Mouse (Mus musculus): Measurements from ENCODE around the gene Ctnnd1. TPM values are rescaled to one million over a fixed set of nuclear protein-coding genes. Genes with fewer than 3 reads are reported as not detected.

The Ctnnd1 gene
- 42.1 and 42.6 TPM in 2 replicates for polyA plus RNA-seq (2012; rRNA removed)

DNA sequence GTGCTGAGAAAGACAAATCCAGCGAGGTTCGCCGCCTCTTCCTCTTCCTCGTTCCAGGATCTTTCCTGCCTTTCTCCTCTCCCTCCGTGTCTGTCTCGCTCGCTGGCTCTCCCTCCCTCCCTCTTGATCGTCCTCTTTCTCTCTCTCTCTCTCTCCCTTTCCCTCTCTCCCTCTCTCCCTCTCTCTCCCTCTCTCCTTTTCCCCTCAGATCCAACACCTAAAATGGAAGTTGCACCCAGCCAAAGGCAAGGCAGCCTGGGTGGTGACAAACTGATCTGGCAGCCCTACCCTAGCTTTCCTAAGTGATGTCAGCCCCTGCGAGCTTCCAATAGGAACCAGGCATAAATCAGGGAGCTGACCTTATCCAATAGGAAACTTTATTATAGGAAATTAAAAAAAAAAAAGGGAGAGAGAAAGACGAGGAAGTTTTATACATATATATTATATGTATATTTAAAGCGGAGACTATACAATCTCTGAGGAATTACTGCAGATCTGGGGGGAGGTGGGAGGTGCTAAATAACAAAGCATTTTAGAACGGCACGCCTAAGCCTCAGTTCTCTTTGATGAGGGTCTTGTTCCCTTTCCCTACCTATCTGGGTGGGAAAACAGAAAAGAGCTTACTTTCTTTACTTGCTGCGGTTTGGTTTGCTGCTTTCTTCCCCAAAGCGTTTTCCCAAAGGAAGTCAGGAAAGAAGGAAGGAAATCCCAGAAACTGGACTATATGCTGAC is at the start of gene Ctnnd1:
Gene Ctnnd1, minus strand, starts transcription at position 302 of the 732 bp plus-strand sequence.
- TF ChIP-seq CTCF (IDR thresholded peaks at IDR 0.05; ENCODE audit: extremely low read depth, insufficient read depth, low read length) (no peak), POLR2A (IDR thresholded peaks at IDR 0.05; ENCODE audit: extremely low read depth, insufficient read depth, low read length) (peak; percentile 99)
- peak within 1 kb of the TSS; percentile 99 for H3K27ac ChIP-seq (ENCODE audit: insufficient read depth, low read length)

DNA sequence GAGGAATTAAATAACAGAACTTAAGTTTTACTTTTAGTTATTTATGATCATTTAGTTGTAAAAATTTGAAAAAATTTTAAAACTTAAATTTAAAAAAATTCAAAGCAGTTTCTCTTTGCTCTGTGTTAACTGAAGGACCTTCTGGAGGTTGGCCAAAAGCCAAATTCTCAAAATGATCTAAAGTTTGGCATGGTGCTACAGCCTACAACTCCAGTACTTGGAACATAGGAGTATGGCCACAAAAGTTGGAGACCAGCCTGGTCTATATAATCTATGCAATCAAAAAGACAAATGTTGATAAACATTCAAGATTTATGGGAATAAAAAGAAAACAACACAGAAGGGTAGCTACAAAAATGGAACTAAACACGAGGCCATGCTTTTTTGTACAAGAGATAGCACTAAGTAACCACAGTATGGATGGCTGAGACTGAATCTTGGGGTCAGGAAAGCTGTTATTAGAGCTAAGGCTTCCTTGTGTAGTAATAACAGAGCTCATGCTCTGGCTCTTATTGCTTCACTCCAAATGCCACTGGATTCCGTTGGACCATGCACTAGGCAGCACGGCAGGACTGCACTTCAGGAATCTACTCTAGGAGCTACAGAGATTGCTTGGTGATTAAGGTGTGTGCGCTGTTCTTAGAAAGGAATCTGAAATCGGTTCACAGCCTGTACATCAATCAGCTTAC is 44.6 kb upstream of the Ctnnd1 start:
- Histone ChIP-seq H3K4me3 (ENCODE audit: insufficient read depth, low read length) (no peak overlapping the region), H3K27ac (ENCODE audit: insufficient read depth, low read length) (no peak overlapping the region), H3K4me1 (ENCODE audit: control insufficient read depth, insufficient read depth, low read length) (no peaks in the 10 kb centered on the region)
- no peak for TF ChIP-seq POLR2A (IDR thresholded peaks at IDR 0.05; ENCODE audit: extremely low read depth, insufficient read depth, low read length)
- TF ChIP-seq CTCF (IDR thresholded peaks at IDR 0.05; ENCODE audit: extremely low read depth, insufficient read depth, low read length) = no peak

More for the DNA sequence above, at the start of gene Ctnnd1:
- Histone ChIP-seq H3K4me3 (ENCODE audit: insufficient read depth, low read length) (peak within 1 kb of the TSS; percentile 96), H3K4me1 (ENCODE audit: control insufficient read depth, insufficient read depth, low read length) (no peaks in the 10 kb centered on the region)

- Histone ChIP-seq H3K4me3 (ENCODE audit: insufficient read depth, low read length) (no peak overlapping the region), H3K4me1 (ENCODE audit: control insufficient read depth, insufficient read depth, low read length) (no peaks in the 10 kb centered on the region), H3K27ac (ENCODE audit: insufficient read depth, low read length) (no peak overlapping the region)
- TF ChIP-seq POLR2A (IDR thresholded peaks at IDR 0.05; ENCODE audit: extremely low read depth, insufficient read depth, low read length) (no peak), CTCF (IDR thresholded peaks at IDR 0.05; ENCODE audit: extremely low read depth, insufficient read depth, low read length) (no peak)
These were observed 39.5 kb upstream of the Ctnnd1 start for GRCm38 (mm10) chr2:84690050-84690449.

DNA sequence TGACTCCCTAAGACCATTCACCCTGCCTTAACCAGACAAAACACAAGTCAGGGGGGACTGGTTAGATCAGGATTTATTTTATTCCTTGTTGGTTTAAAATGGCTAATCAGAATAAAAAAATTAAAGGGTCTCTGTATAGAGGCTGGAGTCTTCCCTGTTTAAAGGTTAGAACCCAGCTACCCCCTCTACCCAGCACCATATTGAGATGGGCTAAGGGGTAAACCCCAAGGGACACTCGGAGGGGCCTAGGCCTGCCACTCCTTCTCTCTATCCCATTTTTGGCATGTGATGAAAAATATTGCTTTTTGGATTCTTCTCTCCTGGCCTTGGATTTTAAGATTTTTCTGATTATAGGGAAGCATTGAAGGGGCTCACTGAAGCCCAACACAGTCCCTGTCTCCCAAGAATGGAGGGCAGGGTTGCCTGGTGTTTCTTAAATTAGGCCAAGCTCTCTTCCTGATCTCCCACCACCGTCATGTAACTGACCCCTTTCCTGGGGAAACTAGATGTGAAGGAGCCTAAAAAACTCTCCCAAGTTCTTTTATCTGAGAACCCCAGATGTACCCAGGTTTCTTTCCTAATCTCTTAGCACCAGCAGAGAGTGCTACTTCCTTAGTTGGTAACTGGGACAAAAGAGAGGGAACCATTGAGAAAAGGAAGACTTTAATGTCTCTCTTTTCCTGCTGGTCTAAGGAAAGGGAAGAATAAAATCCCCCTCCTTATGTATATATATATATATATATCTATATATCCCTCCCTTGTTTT is 37.7 kb upstream of the Ctnnd1 start:
- Histone ChIP-seq H3K4me1 (ENCODE audit: control insufficient read depth, insufficient read depth, low read length) (no peaks in the 10 kb centered on the region), H3K27ac (ENCODE audit: insufficient read depth, low read length) (no peak overlapping the region), H3K4me3 (ENCODE audit: insufficient read depth, low read length) (no peak overlapping the region)
- no peak for TF ChIP-seq POLR2A (IDR thresholded peaks at IDR 0.05; ENCODE audit: extremely low read depth, insufficient read depth, low read length)
- no peak for TF ChIP-seq CTCF (IDR thresholded peaks at IDR 0.05; ENCODE audit: extremely low read depth, insufficient read depth, low read length)

- Histone ChIP-seq H3K4me3 (ENCODE audit: insufficient read depth, low read length) (no peak overlapping the region), H3K27ac (ENCODE audit: insufficient read depth, low read length) (no peak overlapping the region), H3K4me1 (ENCODE audit: control insufficient read depth, insufficient read depth, low read length) (peaks cover 1% of the 10 kb centered on the region; the same call in 1 of the 2 replicates)
- TF ChIP-seq POLR2A (IDR thresholded peaks at IDR 0.05; ENCODE audit: extremely low read depth, insufficient read depth, low read length) (no peak), CTCF (IDR thresholded peaks at IDR 0.05; ENCODE audit: extremely low read depth, insufficient read depth, low read length) (no peak)
These were observed 32.1 kb upstream of the Ctnnd1 start for GRCm38 (mm10) chr2:84682605-84683183.

DNA sequence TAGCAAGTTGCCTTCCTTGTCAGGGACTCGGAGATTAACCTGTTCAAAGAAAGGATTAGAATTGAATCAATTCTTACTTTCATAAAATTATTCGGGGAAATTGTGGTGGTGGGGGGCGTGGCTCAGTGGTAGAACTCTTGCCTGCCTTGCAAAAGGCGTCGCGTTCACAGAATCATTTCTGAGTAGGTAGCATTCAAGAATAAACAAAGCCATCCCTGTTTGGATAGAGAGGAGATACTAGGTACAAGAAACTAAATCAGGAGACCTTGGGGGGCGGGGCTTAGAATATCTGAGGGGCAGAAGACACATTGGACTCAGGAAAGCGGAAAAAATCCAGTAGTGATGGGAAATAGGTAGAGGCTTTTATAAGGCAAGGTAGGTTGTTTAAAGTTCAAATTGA is 28.5 kb upstream of the Ctnnd1 start, which contains the start of gene Tmx2:
Gene Tmx2, minus strand, starts transcription at position 125 of the 400 bp plus-strand sequence.
- peak within 1 kb of the TSS; percentile 98 for H3K4me3 ChIP-seq (ENCODE audit: insufficient read depth, low read length)
- TF ChIP-seq POLR2A (IDR thresholded peaks at IDR 0.05; ENCODE audit: extremely low read depth, insufficient read depth, low read length) (no peak), CTCF (IDR thresholded peaks at IDR 0.05; ENCODE audit: extremely low read depth, insufficient read depth, low read length) (no peak)
- peaks cover 4% of the 10 kb centered on the region; the same call in 1 of the 2 replicates for H3K4me1 ChIP-seq (ENCODE audit: control insufficient read depth, insufficient read depth, low read length)
- H3K27ac ChIP-seq (ENCODE audit: insufficient read depth, low read length) = no peak within 1 kb of the TSS

DNA sequence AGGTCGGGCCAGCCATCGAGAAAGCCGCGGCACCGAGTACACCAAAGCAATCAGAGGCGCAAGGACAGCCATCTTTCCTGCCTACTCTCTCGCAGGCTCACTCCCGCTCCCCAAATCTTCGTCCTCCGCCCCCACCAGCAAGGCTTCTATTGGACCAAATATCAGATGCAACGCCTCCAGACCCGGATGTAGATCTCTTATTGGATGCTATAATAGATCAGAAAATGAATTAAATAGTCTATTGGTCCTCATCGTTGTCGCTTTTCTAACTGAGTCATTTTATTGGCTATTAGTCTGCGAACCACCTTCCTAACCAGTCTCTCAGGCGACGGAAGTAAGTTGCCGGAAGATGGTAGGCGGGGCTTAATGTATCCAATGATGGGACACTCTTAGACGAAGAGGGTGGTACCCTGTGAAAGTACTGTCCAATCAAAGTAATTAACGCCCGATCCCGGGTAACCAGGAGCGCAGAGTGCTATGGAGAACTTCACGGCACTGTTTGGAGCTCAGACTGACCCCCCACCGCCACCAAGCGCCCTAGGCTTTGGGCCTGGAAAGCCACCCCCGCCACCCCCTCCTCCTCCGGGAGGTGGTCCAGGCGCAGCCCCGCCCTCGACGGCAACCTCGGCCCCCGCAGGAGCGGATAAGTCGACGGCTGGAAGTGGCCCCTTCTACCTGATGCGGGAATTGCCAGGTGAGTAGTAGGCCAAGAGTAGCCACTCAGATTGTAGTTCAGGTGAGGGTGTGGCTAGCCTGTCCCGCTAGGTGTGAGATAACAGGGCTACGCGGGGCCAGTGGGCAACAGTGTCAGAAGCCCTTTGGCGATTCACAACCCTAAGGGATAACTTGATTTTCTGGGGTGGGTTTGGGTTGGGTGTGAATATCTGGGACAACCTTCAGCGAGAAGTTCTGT is 27.7 kb upstream of the Ctnnd1 start, which contains the start of the genes Gm28635 and Med19:
Gene Gm28635, minus strand, starts transcription at position 74 of the 913 bp plus-strand sequence.
Gene Med19, plus strand, starts transcription at position 435 of the 913 bp plus-strand sequence.
- Histone ChIP-seq H3K4me3 (ENCODE audit: insufficient read depth, low read length) (peak within 1 kb of the TSS; percentile 98), H3K27ac (ENCODE audit: insufficient read depth, low read length) (no peak within 1 kb of the TSS)
- TF ChIP-seq POLR2A (IDR thresholded peaks at IDR 0.05; ENCODE audit: extremely low read depth, insufficient read depth, low read length) (peak; percentile 90; the same call in 1 of the 2 replicates), CTCF (IDR thresholded peaks at IDR 0.05; ENCODE audit: extremely low read depth, insufficient read depth, low read length) (no peak)

More for the DNA sequence above, 27.7 kb upstream of the Ctnnd1 start, which contains the start of the genes Gm28635 and Med19:
- H3K4me1 ChIP-seq (ENCODE audit: control insufficient read depth, insufficient read depth, low read length) = peaks cover 4% of the 10 kb centered on the region; the same call in 1 of the 2 replicates

Data from cortical plate, adult 2 months (tissue).